Mouse (Mus musculus): ENCODE data around the gene Dlg4. TPM values are rescaled to one million over a fixed set of nuclear protein-coding genes. Genes with fewer than 3 reads are reported as not detected.

Dlg4 gene
- polyA plus RNA-seq, 1 experiment from 2014 or later, result 12.6 TPM

GRCm38 (mm10) chr11:70074379-70075071 is 57.8 kb downstream of the Dlg4 start:
- Histone ChIP-seq H3K36me3 (replicated peaks) (no peaks in the 10 kb centered on the region), H3K4me3 (peak overlapping the region; percentile 23; the same call in 1 of the 2 replicates), H3K27ac (replicated peaks) (no peak overlapping the region), H3K9me3 (no peaks in the 10 kb centered on the region), H3K4me1 (peaks cover 8% of the 10 kb centered on the region; the same call in 1 of the 2 replicates), H3K27me3 (replicated peaks; ENCODE audit: low read depth, poor library complexity, severe bottlenecking) (no peaks in the 10 kb centered on the region; the same call in 1 of the 2 replicates)
- 38% methylated on average over 17 of the region's 17 CpGs for WGBS
- peak; percentile 80 for DNase-seq (ENCODE audit: low spot score)

GRCm38 (mm10) chr11:70075581-70075980 is 58.8 kb downstream of the Dlg4 start:
- no peaks in the 10 kb centered on the region; the same call in 1 of the 2 replicates for H3K27me3 ChIP-seq (replicated peaks; ENCODE audit: low read depth, poor library complexity, severe bottlenecking)
- H3K36me3 ChIP-seq (replicated peaks), result no peaks in the 10 kb centered on the region
- WGBS, result 92% methylated on average over 6 of the region's 6 CpGs
- H3K4me1 ChIP-seq, result peaks cover 8% of the 10 kb centered on the region; the same call in 1 of the 2 replicates
- no peaks in the 10 kb centered on the region for H3K9me3 ChIP-seq
- no peak overlapping the region for H3K4me3 ChIP-seq
- no peak overlapping the region for H3K27ac ChIP-seq (replicated peaks)
- DNase-seq (ENCODE audit: low spot score), result no peak

- no peak for DNase-seq (ENCODE audit: low spot score)
- WGBS, result 68% methylated on average over 3 of the region's 3 CpGs
- H3K9me3 ChIP-seq, result no peaks in the 10 kb centered on the region
- peaks cover 8% of the 10 kb centered on the region; the same call in 1 of the 2 replicates for H3K4me1 ChIP-seq
- no peak overlapping the region for H3K4me3 ChIP-seq
- H3K27ac ChIP-seq (replicated peaks), result no peak overlapping the region
- no peaks in the 10 kb centered on the region; the same call in 1 of the 2 replicates for H3K27me3 ChIP-seq (replicated peaks; ENCODE audit: low read depth, poor library complexity, severe bottlenecking)
- no peaks in the 10 kb centered on the region for H3K36me3 ChIP-seq (replicated peaks)
These were observed 60.7 kb downstream of the Dlg4 start for GRCm38 (mm10) chr11:70077441-70077840.

GRCm38 (mm10) chr11:70079175-70079574 is 62.4 kb downstream of the Dlg4 start:
- H3K36me3 ChIP-seq (replicated peaks), result no peaks in the 10 kb centered on the region
- H3K4me1 ChIP-seq, result peaks cover 6% of the 10 kb centered on the region; the same call in 1 of the 2 replicates
- no peak overlapping the region for H3K27ac ChIP-seq (replicated peaks)
- 75% methylated on average over 6 of the region's 6 CpGs for WGBS
- no peak for DNase-seq (ENCODE audit: low spot score)
- no peaks in the 10 kb centered on the region for H3K9me3 ChIP-seq
- no peak overlapping the region for H3K4me3 ChIP-seq
- H3K27me3 ChIP-seq (replicated peaks; ENCODE audit: low read depth, poor library complexity, severe bottlenecking), result no peaks in the 10 kb centered on the region

- WGBS, result 85% methylated on average over 7 of the region's 7 CpGs
- H3K9me3 ChIP-seq, result no peaks in the 10 kb centered on the region
- H3K4me3 ChIP-seq, result no peak overlapping the region
- no peaks in the 10 kb centered on the region for H3K36me3 ChIP-seq (replicated peaks)
- no peak for DNase-seq (ENCODE audit: low spot score)
- H3K4me1 ChIP-seq, result 0 out of 2 replicates have a peak, but pooled peaks cover 1% of the 10 kb centered on the region
- no peaks in the 10 kb centered on the region for H3K27me3 ChIP-seq (replicated peaks; ENCODE audit: low read depth, poor library complexity, severe bottlenecking)
- no peak overlapping the region for H3K27ac ChIP-seq (replicated peaks)
These were observed 63.2 kb downstream of the Dlg4 start for GRCm38 (mm10) chr11:70079928-70080327.

- H3K4me1 ChIP-seq, result no peaks in the 10 kb centered on the region
- no peaks in the 10 kb centered on the region for H3K9me3 ChIP-seq
- H3K27ac ChIP-seq (replicated peaks), result no peak overlapping the region
- no peak overlapping the region for H3K4me3 ChIP-seq
- WGBS, result 90% methylated on average over 15 of the region's 15 CpGs
- no peaks in the 10 kb centered on the region for H3K27me3 ChIP-seq (replicated peaks; ENCODE audit: low read depth, poor library complexity, severe bottlenecking)
- DNase-seq (ENCODE audit: low spot score), result no peak
- H3K36me3 ChIP-seq (replicated peaks), result no peaks in the 10 kb centered on the region
These were observed 64.3 kb downstream of the Dlg4 start for GRCm38 (mm10) chr11:70080803-70081590.

GRCm38 (mm10) chr11:70084563-70084962 is 67.8 kb downstream of the Dlg4 start:
- no peaks in the 10 kb centered on the region for H3K36me3 ChIP-seq (replicated peaks)
- no peaks in the 10 kb centered on the region for H3K27me3 ChIP-seq (replicated peaks; ENCODE audit: low read depth, poor library complexity, severe bottlenecking)
- H3K27ac ChIP-seq (replicated peaks), result no peak overlapping the region
- no peaks in the 10 kb centered on the region for H3K9me3 ChIP-seq
- 84% methylated on average over 8 of the region's 8 CpGs for WGBS
- H3K4me3 ChIP-seq, result no peak overlapping the region
- no peak for DNase-seq (ENCODE audit: low spot score)
- H3K4me1 ChIP-seq, result no peaks in the 10 kb centered on the region

GRCm38 (mm10) chr11:70091986-70092783 is 75.4 kb downstream of the Dlg4 start, which contains the start of gene Asgr2:
Gene Asgr2, plus strand, starts transcription at chr11:70092644.
- no peak within 1 kb of the TSS for H3K27ac ChIP-seq (replicated peaks)
- no peaks in the 10 kb centered on the region for H3K4me1 ChIP-seq
- no peak within 1 kb of the TSS for H3K4me3 ChIP-seq
- no peak for DNase-seq (ENCODE audit: low spot score)
- WGBS, result 83% methylated on average over 12 of the region's 12 CpGs
- H3K27me3 ChIP-seq (replicated peaks; ENCODE audit: low read depth, poor library complexity, severe bottlenecking), result no peaks in the 10 kb centered on the region
- H3K9me3 ChIP-seq, result no peaks in the 10 kb centered on the region
- no peaks in the 10 kb centered on the region for H3K36me3 ChIP-seq (replicated peaks)

MicroRNA genes within 50 kb of the gene (microRNA counts, 519-probe panel; counts per million panel counts)
- microRNA mmu-miR-324-3p (188 counts per million, percentile 57 among the panel's probes with 10 or more counts), microRNA mmu-miR-324-5p (3,697 counts per million, percentile 74 among the panel's probes with 10 or more counts)

Small RNA genes lying within 50 kb of the gene (microRNA-seq; reads per million reads assigned to microRNA genes)
- not detected for gene Gm44349
- 3,416 reads per million, percentile 86 among the genes with 10 or more reads in this experiment for gene Mir324

Other genes starting within 250 kb of the Dlg4 start
- 1.4 and 2.3 TPM in 2 replicates for gene Chrnb1, start 221.0 kb upstream of the Dlg4 start, polyA plus RNA-seq (2016; fragmentation: Nextera tagmentation; extraction: Ambion mirVana)
- gene Fgf11, start 215.1 kb upstream of the Dlg4 start, polyA plus RNA-seq (2016; fragmentation: Nextera tagmentation; extraction: Ambion mirVana), result 0.91 and 0.93 TPM in 2 replicates
- 2.1 and 2.7 TPM in 2 replicates for gene Tmem102, start 211.3 kb upstream of the Dlg4 start, polyA plus RNA-seq (2016; fragmentation: Nextera tagmentation; extraction: Ambion mirVana)
- gene Gm39566, start 201.6 kb upstream of the Dlg4 start, polyA plus RNA-seq (2016; fragmentation: Nextera tagmentation; extraction: Ambion mirVana), result not detected in 2 replicates
- not detected in 2 replicates for gene Spem2, start 198.5 kb upstream of the Dlg4 start, polyA plus RNA-seq (2016; fragmentation: Nextera tagmentation; extraction: Ambion mirVana)
- gene Spem1, start 194.8 kb upstream of the Dlg4 start, polyA plus RNA-seq (2016; fragmentation: Nextera tagmentation; extraction: Ambion mirVana), result 0.14 TPM in 1 of 2 replicates, not detected in the other
- 4.7 and 5.4 TPM in 2 replicates for gene Nlgn2, start 179.2 kb upstream of the Dlg4 start, polyA plus RNA-seq (2016; fragmentation: Nextera tagmentation; extraction: Ambion mirVana)
- 321 and 340 TPM in 2 replicates for gene Tmem256, start 178.4 kb upstream of the Dlg4 start, polyA plus RNA-seq (2016; fragmentation: Nextera tagmentation; extraction: Ambion mirVana)
- 106 and 111 TPM in 2 replicates for gene Plscr3, start 170.6 kb upstream of the Dlg4 start, polyA plus RNA-seq (2016; fragmentation: Nextera tagmentation; extraction: Ambion mirVana)
- 2.3 and 3.1 TPM in 2 replicates for gene Tnk1, start 158.2 kb upstream of the Dlg4 start, polyA plus RNA-seq (2016; fragmentation: Nextera tagmentation; extraction: Ambion mirVana)
- 0.31 TPM in 1 of 2 replicates, not detected in the other for gene Tmem95, start 138.9 kb upstream of the Dlg4 start, polyA plus RNA-seq (2016; fragmentation: Nextera tagmentation; extraction: Ambion mirVana)
- gene Kctd11, start 135.5 kb upstream of the Dlg4 start, polyA plus RNA-seq (2016; fragmentation: Nextera tagmentation; extraction: Ambion mirVana), result 6.8 and 7.0 TPM in 2 replicates
- gene Acap1, start 121.4 kb upstream of the Dlg4 start, polyA plus RNA-seq (2016; fragmentation: Nextera tagmentation; extraction: Ambion mirVana), result 1.3 and 1.5 TPM in 2 replicates
- 14.7 and 14.8 TPM in 2 replicates for gene 2810408A11Rik, start 116.0 kb upstream of the Dlg4 start, polyA plus RNA-seq (2016; fragmentation: Nextera tagmentation; extraction: Ambion mirVana)
- gene Neurl4, start 115.9 kb upstream of the Dlg4 start, polyA plus RNA-seq (2016; fragmentation: Nextera tagmentation; extraction: Ambion mirVana), result 10.9 and 11.1 TPM in 2 replicates
- gene Gps2, start 103.1 kb upstream of the Dlg4 start, polyA plus RNA-seq (2016; fragmentation: Nextera tagmentation; extraction: Ambion mirVana), result 87.6 and 89.1 TPM in 2 replicates
- gene Eif5a, start 95.0 kb upstream of the Dlg4 start, polyA plus RNA-seq (2016; fragmentation: Nextera tagmentation; extraction: Ambion mirVana), result 2,818 and 3,035 TPM in 2 replicates
- gene Ybx2, start 81.1 kb upstream of the Dlg4 start, polyA plus RNA-seq (2016; fragmentation: Nextera tagmentation; extraction: Ambion mirVana), result 5.1 and 5.8 TPM in 2 replicates
- 18.6 and 23.7 TPM in 2 replicates for gene Slc2a4, start 68.8 kb upstream of the Dlg4 start, polyA plus RNA-seq (2016; fragmentation: Nextera tagmentation; extraction: Ambion mirVana)
- gene Cldn7, start 52.2 kb upstream of the Dlg4 start, polyA plus RNA-seq (2016; fragmentation: Nextera tagmentation; extraction: Ambion mirVana), result 56.3 and 56.4 TPM in 2 replicates
- gene Ctdnep1, start 35.8 kb upstream of the Dlg4 start, polyA plus RNA-seq (2016; fragmentation: Nextera tagmentation; extraction: Ambion mirVana), result 23.9 and 25.3 TPM in 2 replicates
- gene Elp5, start 34.4 kb upstream of the Dlg4 start, polyA plus RNA-seq (2016; fragmentation: Nextera tagmentation; extraction: Ambion mirVana), result 157 and 161 TPM in 2 replicates
- 317 and 331 TPM in 2 replicates for gene Gabarap, start 25.8 kb upstream of the Dlg4 start, polyA plus RNA-seq (2016; fragmentation: Nextera tagmentation; extraction: Ambion mirVana)
- gene Phf23, start 21.2 kb upstream of the Dlg4 start, polyA plus RNA-seq (2016; fragmentation: Nextera tagmentation; extraction: Ambion mirVana), result 96.5 and 98.3 TPM in 2 replicates
- gene Dvl2, start 16.3 kb upstream of the Dlg4 start, polyA plus RNA-seq (2016; fragmentation: Nextera tagmentation; extraction: Ambion mirVana), result 59.0 and 59.8 TPM in 2 replicates
- gene Acadvl, start 1.5 kb upstream of the Dlg4 start, polyA plus RNA-seq (2016; fragmentation: Nextera tagmentation; extraction: Ambion mirVana), result 42.2 and 46.3 TPM in 2 replicates
- 0.55 and 0.70 TPM in 2 replicates for gene Asgr1, start 37.1 kb downstream of the Dlg4 start, polyA plus RNA-seq (2016; fragmentation: Nextera tagmentation; extraction: Ambion mirVana)
- not detected in 2 replicates for gene Asgr2, start 75.7 kb downstream of the Dlg4 start, polyA plus RNA-seq (2016; fragmentation: Nextera tagmentation; extraction: Ambion mirVana)
- 0.14 TPM in 1 of 2 replicates, not detected in the other for gene Mgl2, start 113.4 kb downstream of the Dlg4 start, polyA plus RNA-seq (2016; fragmentation: Nextera tagmentation; extraction: Ambion mirVana)
- 0.26 TPM in 1 of 2 replicates, not detected in the other for gene Clec10a, start 139.3 kb downstream of the Dlg4 start, polyA plus RNA-seq (2016; fragmentation: Nextera tagmentation; extraction: Ambion mirVana)
- 0.72 and 1.2 TPM in 2 replicates for gene Slc16a11, start 195.8 kb downstream of the Dlg4 start, polyA plus RNA-seq (2016; fragmentation: Nextera tagmentation; extraction: Ambion mirVana)
- 11.6 and 11.7 TPM in 2 replicates for gene Slc16a13, start 204.1 kb downstream of the Dlg4 start, polyA plus RNA-seq (2016; fragmentation: Nextera tagmentation; extraction: Ambion mirVana)
- 5.0 and 7.2 TPM in 2 replicates for gene Bcl6b, start 212.9 kb downstream of the Dlg4 start, polyA plus RNA-seq (2016; fragmentation: Nextera tagmentation; extraction: Ambion mirVana)
- gene 0610010K14Rik, start 221.0 kb downstream of the Dlg4 start, polyA plus RNA-seq (2016; fragmentation: Nextera tagmentation; extraction: Ambion mirVana), result 210 and 215 TPM in 2 replicates
- gene Gm21988, start 222.9 kb downstream of the Dlg4 start, polyA plus RNA-seq (2016; fragmentation: Nextera tagmentation; extraction: Ambion mirVana), result 7.9 and 10.7 TPM in 2 replicates
- 96.4 and 106 TPM in 2 replicates for gene Rnasek, start 222.9 kb downstream of the Dlg4 start, polyA plus RNA-seq (2016; fragmentation: Nextera tagmentation; extraction: Ambion mirVana)
- 2.7 and 3.9 TPM in 2 replicates for gene Alox12, start 238.4 kb downstream of the Dlg4 start, polyA plus RNA-seq (2016; fragmentation: Nextera tagmentation; extraction: Ambion mirVana)